Mouse (Mus musculus) embryonic facial prominence, embryonic 13.5 days (tissue): Measurements from ENCODE around the gene Gtf3c5. TPM values are rescaled to one million over a fixed set of nuclear protein-coding genes. Genes with fewer than 3 reads are reported as not detected.

ENCODE experiments used
- ATAC-seq: fragments of 200-750 bp; cut with Nextera tagmentation; 2 replicates; pipeline ENCODE4 v1.8.0; 2017; ENCODE audit warnings: low read depth; ENCODE audit not compliant: insufficient number of reproducible peaks, insufficient read depth, low FRiP score, low TSS enrichment
- H3K27ac ChIP-seq: fragments of 300-500 bp; sonication (generic); 2 replicates; pipeline ENCODE4 v1.5.1; 2015; ENCODE audit warnings: moderate library complexity, mild to moderate bottlenecking, inconsistent platforms
- H3K27me3 ChIP-seq: fragments of 300-500 bp; sonication (generic); 2 replicates; pipeline ENCODE4 v1.6.1; 2015; ENCODE audit warnings: mild to moderate bottlenecking, inconsistent platforms
- H3K36me3 ChIP-seq: fragments of 300-500 bp; sonication (generic); 2 replicates; pipeline ENCODE4 v1.6.1; 2015; ENCODE audit warnings: mild to moderate bottlenecking, inconsistent platforms
- H3K4me1 ChIP-seq: fragments of 300-500 bp; sonication (generic); 2 replicates; pipeline ENCODE4 v1.6.1; 2015; ENCODE audit warnings: inconsistent platforms
- H3K4me2 ChIP-seq: fragments of 300-500 bp; sonication (generic); 2 replicates; pipeline ENCODE4 v1.6.1; 2015; ENCODE audit warnings: moderate library complexity, mild to moderate bottlenecking, inconsistent platforms
- H3K4me3 ChIP-seq: fragments of 300-500 bp; sonication (generic); 2 replicates; pipeline ENCODE4 v1.5.1; 2015; ENCODE audit warnings: mild to moderate bottlenecking, inconsistent platforms
- H3K9ac ChIP-seq: fragments of 300-500 bp; sonication (generic); 2 replicates; pipeline ENCODE4 v1.6.1; 2015; ENCODE audit warnings: mild to moderate bottlenecking, inconsistent platforms
- H3K9me3 ChIP-seq: fragments of 300-500 bp; sonication (generic); 2 replicates; pipeline ENCODE4 v1.6.1; 2016; ENCODE audit warnings: inconsistent platforms
- WGBS: fragments of 180-500 bp; shearing (Covaris S2); methylation state at CpG from one replicate; pipeline ENCODE4 v1.1.7; 2015; ENCODE audit warnings: mixed read lengths; 5-methylcytosine and 5-hydroxymethylcytosine counted together
- polyA plus RNA-seq: library from polyadenylated mRNA; unstranded; fragments of >200 nt; fragmentation: Nextera tagmentation; extraction: Ambion mirVana; gene quantifications from 2 replicates; pipeline ENCODE4 v1.2.1, GENCODE M21; 2015

Gene Gtf3c5
- polyA plus RNA-seq, result 50.4 and 51.6 TPM in 2 replicates

- Histone ChIP-seq H3K9ac (peak within 1 kb of the TSS; percentile 78), H3K27ac (peak within 1 kb of the TSS; percentile 95), H3K36me3 (peaks cover 24% of the 10 kb centered on the region), H3K4me3 (peak within 1 kb of the TSS; percentile 71), H3K4me2 (peak within 1 kb of the TSS; percentile 61), H3K9me3 (no peaks in the 10 kb centered on the region), H3K4me1 (peaks cover 23% of the 10 kb centered on the region), H3K27me3 (no peaks in the 10 kb centered on the region)
- no peak for ATAC-seq
- WGBS, result 77% methylated on average over 9 of the region's 9 CpGs
Measured at GRCm38 (mm10) chr2:28583651-28584050, at the start of gene Gtf3c5. Gene Gtf3c5 (minus strand): TSS chr2:28583751.

- no peak for ATAC-seq
- Histone ChIP-seq H3K4me2 (no peak overlapping the region), H3K4me1 (peaks cover 3% of the 10 kb centered on the region), H3K9me3 (no peaks in the 10 kb centered on the region), H3K27ac (no peak overlapping the region), H3K27me3 (no peaks in the 10 kb centered on the region), H3K4me3 (no peak overlapping the region), H3K9ac (no peak overlapping the region), H3K36me3 (no peaks in the 10 kb centered on the region)
- 48% methylated on average over 4 of the region's 4 CpGs for WGBS
Measured at GRCm38 (mm10) chr2:28633136-28633535, 49.6 kb upstream of the Gtf3c5 start.

GRCm38 (mm10) chr2:28632626-28633025 lies 49.1 kb upstream of the Gtf3c5 start:
- Histone ChIP-seq H3K27ac (no peak overlapping the region), H3K27me3 (no peaks in the 10 kb centered on the region), H3K9me3 (no peaks in the 10 kb centered on the region), H3K9ac (no peak overlapping the region), H3K4me2 (no peak overlapping the region), H3K4me3 (no peak overlapping the region), H3K4me1 (no peaks in the 10 kb centered on the region), H3K36me3 (no peaks in the 10 kb centered on the region)
- no peak for ATAC-seq
- WGBS, result 68% methylated on average over 1 of the region's 1 CpGs

GRCm38 (mm10) chr2:28629911-28630381 lies 46.4 kb upstream of the Gtf3c5 start:
- H3K4me3 ChIP-seq, result no peak overlapping the region
- H3K9me3 ChIP-seq, result no peaks in the 10 kb centered on the region
- H3K36me3 ChIP-seq, result no peaks in the 10 kb centered on the region
- no peak overlapping the region for H3K4me2 ChIP-seq
- no peaks in the 10 kb centered on the region for H3K4me1 ChIP-seq
- ATAC-seq, result no peak
- H3K27ac ChIP-seq, result no peak overlapping the region
- 47% methylated on average over 4 of the region's 4 CpGs for WGBS
- no peaks in the 10 kb centered on the region for H3K27me3 ChIP-seq
- H3K9ac ChIP-seq, result no peak overlapping the region

- 57% methylated on average over 2 of the region's 2 CpGs for WGBS
- Histone ChIP-seq H3K9me3 (no peaks in the 10 kb centered on the region), H3K27ac (no peak overlapping the region), H3K36me3 (no peaks in the 10 kb centered on the region), H3K4me1 (no peaks in the 10 kb centered on the region), H3K4me2 (no peak overlapping the region), H3K9ac (no peak overlapping the region), H3K27me3 (no peaks in the 10 kb centered on the region), H3K4me3 (no peak overlapping the region)
- ATAC-seq, result no peak
Measured at GRCm38 (mm10) chr2:28628053-28628452, 44.5 kb upstream of the Gtf3c5 start.

- no peak for ATAC-seq
- no peak overlapping the region for H3K9ac ChIP-seq
- no peak overlapping the region for H3K27ac ChIP-seq
- 77% methylated on average over 3 of the region's 3 CpGs for WGBS
- H3K9me3 ChIP-seq, result no peaks in the 10 kb centered on the region
- no peaks in the 10 kb centered on the region for H3K36me3 ChIP-seq
- peaks cover 16% of the 10 kb centered on the region for H3K27me3 ChIP-seq
- H3K4me3 ChIP-seq, result no peak overlapping the region
- 0 out of 2 replicates have a peak, but pooled peaks cover 4% of the 10 kb centered on the region for H3K4me1 ChIP-seq
- H3K4me2 ChIP-seq, result no peak overlapping the region
Measured at GRCm38 (mm10) chr2:28626038-28626437, 42.5 kb upstream of the Gtf3c5 start.

- Histone ChIP-seq H3K9ac (no peak overlapping the region), H3K9me3 (no peaks in the 10 kb centered on the region), H3K27me3 (peaks cover 23% of the 10 kb centered on the region), H3K36me3 (no peaks in the 10 kb centered on the region), H3K4me1 (0 out of 2 replicates have a peak, but pooled peaks cover 4% of the 10 kb centered on the region), H3K4me3 (no peak overlapping the region), H3K4me2 (no peak overlapping the region), H3K27ac (no peak overlapping the region)
- no peak for ATAC-seq
- WGBS, result 89% methylated on average over 3 of the region's 3 CpGs
Measured at GRCm38 (mm10) chr2:28624870-28625269, 41.3 kb upstream of the Gtf3c5 start.

GRCm38 (mm10) chr2:28622521-28623124 lies 39.1 kb upstream of the Gtf3c5 start:
- no peaks in the 10 kb centered on the region for H3K36me3 ChIP-seq
- H3K4me1 ChIP-seq, result 0 out of 2 replicates have a peak, but pooled peaks cover 4% of the 10 kb centered on the region
- no peak overlapping the region for H3K27ac ChIP-seq
- no peak overlapping the region for H3K4me3 ChIP-seq
- H3K4me2 ChIP-seq, result no peak overlapping the region
- H3K9ac ChIP-seq, result no peak overlapping the region
- 19% methylated on average over 10 of the region's 10 CpGs for WGBS
- no peaks in the 10 kb centered on the region for H3K9me3 ChIP-seq
- peaks cover 30% of the 10 kb centered on the region for H3K27me3 ChIP-seq
- ATAC-seq, result no peak

- no peaks in the 10 kb centered on the region for H3K9me3 ChIP-seq
- H3K4me1 ChIP-seq, result 0 out of 2 replicates have a peak, but pooled peaks cover 4% of the 10 kb centered on the region
- H3K4me3 ChIP-seq, result 0 out of 2 replicates have a peak within 1 kb of the TSS, but pooled peaks have one; percentile 1
- H3K9ac ChIP-seq, result no peak within 1 kb of the TSS
- H3K36me3 ChIP-seq, result no peaks in the 10 kb centered on the region
- peaks cover 30% of the 10 kb centered on the region for H3K27me3 ChIP-seq
- WGBS, result 5% methylated on average over 16 of the region's 16 CpGs
- no peak within 1 kb of the TSS for H3K27ac ChIP-seq
- no peak for ATAC-seq
- H3K4me2 ChIP-seq, result peak within 1 kb of the TSS; percentile 27
Measured at GRCm38 (mm10) chr2:28621664-28622171, 38.2 kb upstream of the Gtf3c5 start, which contains the start of gene Gfi1b. Gene Gfi1b (minus strand): TSS chr2:28621982.

GRCm38 (mm10) chr2:28621111-28621510 lies 37.6 kb upstream of the Gtf3c5 start:
- Histone ChIP-seq H3K4me2 (no peak overlapping the region; the same call in 1 of the 2 replicates), H3K27me3 (peaks cover 30% of the 10 kb centered on the region), H3K9me3 (no peaks in the 10 kb centered on the region), H3K4me3 (no peak overlapping the region), H3K9ac (no peak overlapping the region), H3K4me1 (0 out of 2 replicates have a peak, but pooled peaks cover 4% of the 10 kb centered on the region), H3K27ac (no peak overlapping the region), H3K36me3 (no peaks in the 10 kb centered on the region)
- no peak for ATAC-seq
- WGBS, result 23% methylated on average over 2 of the region's 2 CpGs

GRCm38 (mm10) chr2:28620522-28620921 lies 37.0 kb upstream of the Gtf3c5 start:
- peaks cover 30% of the 10 kb centered on the region for H3K27me3 ChIP-seq
- no peaks in the 10 kb centered on the region for H3K36me3 ChIP-seq
- H3K9ac ChIP-seq, result no peak overlapping the region
- H3K4me3 ChIP-seq, result no peak overlapping the region
- H3K27ac ChIP-seq, result no peak overlapping the region
- 66% methylated on average over 10 of the region's 10 CpGs for WGBS
- no peak for ATAC-seq
- no peaks in the 10 kb centered on the region for H3K9me3 ChIP-seq
- H3K4me2 ChIP-seq, result no peak overlapping the region
- H3K4me1 ChIP-seq, result 0 out of 2 replicates have a peak, but pooled peaks cover 4% of the 10 kb centered on the region

GRCm38 (mm10) chr2:28619369-28619768 lies 35.8 kb upstream of the Gtf3c5 start:
- Histone ChIP-seq H3K9me3 (no peaks in the 10 kb centered on the region), H3K27me3 (peaks cover 30% of the 10 kb centered on the region), H3K4me1 (0 out of 2 replicates have a peak, but pooled peaks cover 4% of the 10 kb centered on the region), H3K36me3 (no peaks in the 10 kb centered on the region), H3K4me2 (no peak overlapping the region), H3K27ac (no peak overlapping the region), H3K4me3 (no peak overlapping the region), H3K9ac (no peak overlapping the region)
- WGBS, result 83% methylated on average over 6 of the region's 6 CpGs
- ATAC-seq, result no peak
